Mouse (Mus musculus) limb, embryonic 14.5 days (tissue): Measurements from ENCODE around the gene Tgfbr3l. TPM values are rescaled to one million over a fixed set of nuclear protein-coding genes. Genes with fewer than 3 reads are reported as not detected.

Experiments used
- ATAC-seq: fragments of 200-750 bp; cut with Nextera tagmentation; 2 replicates; pipeline ENCODE4 v1.8.0; 2017; ENCODE audit warnings: low read depth, moderate number of reproducible peaks, moderate TSS enrichment; ENCODE audit not compliant: low FRiP score
- DNase-seq: peaks from one replicate; pipeline ENCODE4 v3.0.0-alpha.2; 2015; ENCODE audit warnings: low spot score
- H3K27ac ChIP-seq: fragments of 300-500 bp; sonication (generic); replicated peaks from 2 replicates; pipeline ENCODE4 v1.5.1; 2014; ENCODE audit warnings: low read depth, mild to moderate bottlenecking, low read length, moderate library complexity, mixed read lengths
- H3K27me3 ChIP-seq: fragments of 300-500 bp; sonication (generic); 2 replicates; pipeline ENCODE4 v1.6.1; 2014; ENCODE audit warnings: low read length, mixed read lengths; ENCODE audit not compliant: control insufficient read depth, insufficient read depth
- H3K36me3 ChIP-seq: fragments of 300-500 bp; sonication (generic); 2 replicates; pipeline ENCODE4 v1.6.1; 2014; ENCODE audit warnings: mild to moderate bottlenecking, low read length, moderate library complexity, mixed read lengths; ENCODE audit not compliant: control insufficient read depth, insufficient read depth
- H3K4me1 ChIP-seq: fragments of 300-500 bp; sonication (generic); 2 replicates; pipeline ENCODE4 v1.6.1; 2014; ENCODE audit warnings: antibody characterized with exemption, low read length, mixed read lengths; ENCODE audit not compliant: control insufficient read depth, insufficient read depth
- H3K4me2 ChIP-seq: fragments of 300-500 bp; sonication (generic); replicated peaks from 2 replicates; pipeline ENCODE4 v1.6.1; 2014; ENCODE audit warnings: low read depth, mild to moderate bottlenecking, low read length, moderate library complexity; ENCODE audit not compliant: severe bottlenecking
- H3K4me3 ChIP-seq: fragments of 300-500 bp; sonication (generic); replicated peaks from 2 replicates; pipeline ENCODE4 v1.5.1; 2014; ENCODE audit warnings: low read length
- H3K9ac ChIP-seq: fragments of 300-500 bp; sonication (generic); 2 replicates; pipeline ENCODE4 v1.6.1; 2014; ENCODE audit warnings: mild to moderate bottlenecking, low read depth, low read length, moderate library complexity; ENCODE audit not compliant: severe bottlenecking
- H3K9me3 ChIP-seq: fragments of 300-500 bp; sonication (generic); 2 replicates; pipeline ENCODE4 v1.6.1; 2016; ENCODE audit warnings: low read length; ENCODE audit not compliant: control insufficient read depth
- POLR2A ChIP-seq: fragments of 200-500 bp; IDR thresholded peaks from 2 replicates; pipeline ENCODE4 v1.8.0; 2012; ENCODE audit warnings: inconsistent platforms, mild to moderate bottlenecking, moderate library complexity, borderline replicate concordance; ENCODE audit not compliant: insufficient read depth, insufficient read length; ENCODE audit errors: extremely low read depth
- WGBS: fragments of 180-500 bp; shearing (Covaris S2); extraction: QIAGEN DNeasy Blood & Tissue Kit; methylation state at CpG from one replicate; pipeline ENCODE4 v1.1.7; 2014; 5-methylcytosine and 5-hydroxymethylcytosine counted together
- polyA plus RNA-seq, 2 experiments: library from polyadenylated mRNA; depleted of rRNA in 1 of 2; stranded (reverse) in 1 of 2; unstranded in 1 of 2; fragments of >200 nt; fragmentation: Nextera tagmentation in 1 of 2; extraction: Ambion mirVana in 1 of 2; gene quantifications; 2 replicates each; pipeline versions ENCODE4 v1.2.1 to v1.2.3; 2012 to 2014

The Tgfbr3l gene
- polyA plus RNA-seq, 2 experiments: 4.6 to 63.0 TPM

DNA sequence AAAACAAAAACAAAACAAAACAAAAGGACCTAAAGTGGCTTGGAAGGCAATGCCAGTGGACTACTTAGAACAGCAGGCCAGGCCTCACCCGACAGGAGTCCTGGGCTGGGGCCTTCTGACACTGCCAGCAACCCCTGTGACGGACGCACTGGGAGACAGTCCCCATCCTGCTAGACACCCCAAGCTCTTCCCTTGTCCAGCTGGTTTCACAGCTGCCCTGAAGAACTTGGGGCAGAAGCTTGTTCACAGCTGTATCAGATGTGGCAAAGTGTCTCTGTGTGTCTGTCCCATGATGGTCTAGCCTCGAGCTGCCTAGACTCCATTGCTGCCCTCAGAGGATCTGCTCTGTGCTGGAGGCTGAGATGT is 11.8 kb downstream of the Tgfbr3l start:
- WGBS: 78% methylated on average over 4 of the region's 4 CpGs
- no peak overlapping the region for H3K27ac ChIP-seq

DNA sequence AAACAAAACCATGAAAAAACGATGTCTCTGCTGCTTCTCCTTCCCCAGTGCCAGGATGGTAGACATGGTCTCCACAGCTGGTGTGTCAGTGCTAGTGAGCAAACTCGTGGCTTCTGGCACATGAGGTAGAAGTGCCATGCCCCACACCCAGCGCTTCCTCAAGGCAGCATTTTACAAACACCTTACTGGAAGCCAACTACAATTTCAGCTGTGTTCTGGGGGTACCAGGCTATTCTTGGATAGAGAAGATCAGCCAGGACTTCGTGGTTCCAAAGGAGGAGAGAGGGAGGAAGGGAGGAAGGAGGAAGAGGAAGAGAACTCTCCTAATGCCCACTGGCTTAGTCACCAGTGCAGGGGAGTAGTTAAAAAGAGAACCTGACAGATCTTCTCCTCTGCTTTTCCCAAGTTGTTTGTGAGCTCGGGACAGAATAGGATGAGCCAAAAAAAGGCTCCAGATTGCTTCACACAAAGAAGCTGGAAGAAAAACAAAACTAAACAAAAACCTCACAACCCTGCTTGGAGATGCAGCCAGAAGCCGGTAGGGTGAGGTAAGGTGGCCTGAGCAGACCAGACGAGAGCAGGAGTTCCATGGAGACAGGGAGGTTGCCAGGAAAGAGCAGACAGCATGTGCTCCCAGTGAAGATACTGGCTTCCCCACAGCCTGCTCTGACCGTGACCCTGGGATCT is 15.2 kb downstream of the Tgfbr3l start:
- Histone ChIP-seq H3K9me3 (no peaks in the 10 kb centered on the region), H3K27me3 (no peaks in the 10 kb centered on the region), H3K36me3 (peaks cover 87% of the 10 kb centered on the region), H3K4me2 (no peak overlapping the region), H3K9ac (no peak overlapping the region), H3K4me1 (peaks cover 4% of the 10 kb centered on the region; the same call in 1 of the 2 replicates), H3K27ac (no peak overlapping the region), H3K4me3 (no peak overlapping the region)
- ATAC-seq: no peak
- no peak for DNase-seq
- 89% methylated on average over 8 of the region's 8 CpGs for WGBS
- TF ChIP-seq POLR2A: no peak

More for the DNA sequence above, 11.8 kb downstream of the Tgfbr3l start:
- Histone ChIP-seq H3K4me3 (peak overlapping the region; percentile 84; the same call in 1 of the 2 replicates), H3K9ac (no peak overlapping the region; the same call in 1 of the 2 replicates), H3K4me1 (peaks cover 15% of the 10 kb centered on the region), H3K27me3 (no peaks in the 10 kb centered on the region), H3K4me2 (no peak overlapping the region), H3K9me3 (no peaks in the 10 kb centered on the region), H3K36me3 (peaks cover 72% of the 10 kb centered on the region)
- no peak for TF ChIP-seq POLR2A
- DNase-seq (no peak), ATAC-seq (no peak)

DNA sequence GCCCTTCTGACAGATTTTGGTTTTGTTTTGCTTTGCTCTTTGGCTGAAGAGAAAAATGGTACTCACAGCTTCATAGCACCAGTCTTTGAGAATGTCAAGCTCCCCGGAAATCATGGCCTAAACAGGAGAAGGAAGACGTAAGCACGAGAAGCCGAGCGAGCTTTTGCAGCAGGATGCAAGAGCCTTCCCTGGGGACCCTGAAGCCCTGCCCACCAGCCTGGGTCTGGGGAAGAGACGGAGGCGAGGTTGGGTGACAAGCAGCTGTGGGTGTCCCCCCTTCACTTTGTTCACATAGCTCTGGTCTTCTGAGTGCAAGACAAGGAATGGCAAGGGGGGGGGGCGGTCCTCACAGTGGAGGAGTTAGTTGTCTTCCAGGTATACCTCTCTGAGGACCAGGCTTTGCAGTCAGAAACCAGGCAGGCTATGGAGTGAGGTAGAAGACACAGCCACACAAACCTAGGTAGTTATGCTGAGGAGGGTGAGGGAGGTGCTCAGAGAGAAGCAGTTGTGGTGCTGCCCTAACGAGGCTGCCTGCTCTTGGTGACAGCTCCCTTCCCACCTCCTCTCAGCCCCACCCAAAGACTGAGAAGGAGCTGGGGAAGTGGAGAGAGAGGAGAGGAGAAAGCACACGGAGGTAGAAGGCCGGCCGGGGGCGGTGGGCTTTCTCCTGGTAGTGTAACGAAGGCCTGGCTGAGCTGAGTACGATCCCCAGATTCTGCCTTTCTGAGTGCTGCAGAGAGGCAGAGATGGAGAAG is 17.3 kb downstream of the Tgfbr3l start:
- no peak overlapping the region for H3K27ac ChIP-seq
- no peaks in the 10 kb centered on the region for H3K27me3 ChIP-seq
- no peak for ATAC-seq
- H3K9ac ChIP-seq: no peak overlapping the region
- no peaks in the 10 kb centered on the region for H3K4me1 ChIP-seq
- DNase-seq: no peak
- 92% methylated on average over 15 of the region's 15 CpGs for WGBS
- H3K36me3 ChIP-seq: peaks cover 98% of the 10 kb centered on the region
- TF ChIP-seq POLR2A: no peak
- H3K4me2 ChIP-seq: no peak overlapping the region
- H3K9me3 ChIP-seq: no peaks in the 10 kb centered on the region
- H3K4me3 ChIP-seq: no peak overlapping the region

DNA sequence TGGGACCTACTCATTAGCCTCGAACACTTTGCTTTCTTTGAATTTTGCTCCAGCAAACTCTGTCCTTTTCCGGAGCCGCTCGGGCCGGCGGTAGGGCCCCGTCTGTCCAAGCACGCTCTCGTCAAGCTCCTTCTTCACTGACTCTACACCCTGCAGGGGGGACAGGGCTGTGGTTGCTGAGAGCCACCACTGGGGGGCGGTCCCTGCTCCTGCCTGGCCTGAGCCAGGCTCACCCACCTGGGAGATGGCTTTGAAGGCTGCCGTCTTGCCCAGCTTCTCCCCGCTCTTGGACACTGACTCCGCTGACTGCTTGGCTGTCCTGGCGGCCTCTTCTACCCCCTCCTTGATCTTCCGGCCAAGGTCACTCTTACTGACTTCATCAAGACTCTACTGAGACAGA is 19.6 kb downstream of the Tgfbr3l start:
- Histone ChIP-seq H3K4me2 (no peak overlapping the region), H3K9me3 (no peaks in the 10 kb centered on the region), H3K27me3 (no peaks in the 10 kb centered on the region), H3K4me3 (no peak overlapping the region), H3K36me3 (peaks cover 91% of the 10 kb centered on the region), H3K27ac (no peak overlapping the region), H3K9ac (no peak overlapping the region), H3K4me1 (no peaks in the 10 kb centered on the region)
- WGBS: 80% methylated on average over 15 of the region's 15 CpGs
- TF ChIP-seq POLR2A: no peak
- no peak for DNase-seq
- no peak for ATAC-seq

DNA sequence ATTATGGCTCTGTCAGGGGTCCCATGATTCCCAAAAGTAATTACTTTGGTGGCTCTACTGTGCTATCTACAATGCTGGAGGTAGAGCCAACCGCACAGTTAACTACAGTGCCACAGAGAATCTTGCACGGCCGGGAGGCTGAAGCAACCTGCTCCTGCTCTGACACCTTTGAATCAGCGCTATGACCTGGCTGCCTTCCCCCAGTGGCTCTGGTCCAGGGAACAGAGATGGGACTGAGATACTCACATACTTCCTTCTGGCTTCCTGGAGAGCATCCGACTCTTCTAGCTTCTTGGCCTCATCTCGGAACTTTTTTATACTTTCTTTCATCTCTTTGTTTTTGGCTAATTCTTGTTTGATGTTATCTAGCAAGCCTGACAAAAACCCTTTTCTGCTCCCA is 21.6 kb downstream of the Tgfbr3l start:
- no peaks in the 10 kb centered on the region for H3K4me1 ChIP-seq
- H3K27ac ChIP-seq: no peak overlapping the region
- no peak overlapping the region for H3K4me3 ChIP-seq
- H3K9ac ChIP-seq: no peak overlapping the region
- no peaks in the 10 kb centered on the region for H3K9me3 ChIP-seq
- TF ChIP-seq POLR2A: no peak
- ATAC-seq (no peak), DNase-seq (no peak)
- 81% methylated on average over 6 of the region's 6 CpGs for WGBS
- no peak overlapping the region for H3K4me2 ChIP-seq
- peaks cover 87% of the 10 kb centered on the region for H3K36me3 ChIP-seq
- no peaks in the 10 kb centered on the region for H3K27me3 ChIP-seq
